Mouse (Mus musculus): ENCODE measurements at regions not wholly inside any gene's neighbourhood (a gene's known extent, or its start where the extent isn't known, plus 50 kb on each side); places are given as distances from the start of the nearest gene placed in this dataset.

DNA sequence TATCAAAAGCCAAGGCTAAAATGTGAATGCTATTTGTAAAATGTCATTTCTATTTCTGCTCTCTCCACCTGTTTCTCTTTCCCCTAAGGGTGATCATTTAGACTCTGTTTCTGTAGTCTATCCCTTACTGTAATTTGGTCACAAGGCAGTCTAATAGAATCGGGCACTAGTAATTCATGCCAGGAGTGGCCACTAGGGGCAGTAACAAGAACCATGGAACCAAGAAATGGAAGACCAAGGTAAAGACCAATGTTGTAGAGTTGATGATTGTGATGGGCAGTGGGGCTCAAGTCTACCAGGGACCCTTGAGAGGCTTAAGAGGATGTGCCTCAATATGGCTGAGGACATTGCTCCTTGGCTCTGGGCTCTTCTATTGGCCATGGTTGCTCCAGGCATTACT, 180.5 kb upstream of the Eif4g2 start:
- no peak overlapping the region for H3K27ac ChIP-seq (ENCODE audit: low read depth, low read length)
- H3K9me3 ChIP-seq (ENCODE audit: low read length), result no peaks in the 10 kb centered on the region
- ATAC-seq (ENCODE audit: low FRiP score), result no peak
- WGBS, result 71% methylated on average over 1 of the region's 1 CpGs
- peak; percentile 53 for TF ChIP-seq CTCF (IDR thresholded peaks at IDR 0.05)
- H3K4me2 ChIP-seq (ENCODE audit: low read depth, low read length, poor library complexity, severe bottlenecking), result no peak overlapping the region
- H3K36me3 ChIP-seq (ENCODE audit: insufficient read depth, low read length), result no peaks in the 10 kb centered on the region
- H3K4me3 ChIP-seq (ENCODE audit: low read depth, low read length), result no peak overlapping the region
- no peak for DNase-seq (ENCODE audit: low spot score)
- no peaks in the 10 kb centered on the region for H3K4me1 ChIP-seq (ENCODE audit: insufficient read depth, low read length)
- no peaks in the 10 kb centered on the region for H3K27me3 ChIP-seq (ENCODE audit: insufficient read depth, low read length)
- H3K9ac ChIP-seq (replicated peaks; ENCODE audit: low read length, poor library complexity, severe bottlenecking), result no peak overlapping the region

- H3K36me3 ChIP-seq (ENCODE audit: insufficient read depth, low read length), result no peaks in the 10 kb centered on the region
- no peak overlapping the region for H3K9ac ChIP-seq (replicated peaks; ENCODE audit: low read length, poor library complexity, severe bottlenecking)
- TF ChIP-seq CTCF (IDR thresholded peaks at IDR 0.05), result no peak
- no peak for ATAC-seq (ENCODE audit: low FRiP score)
- no peak overlapping the region for H3K4me2 ChIP-seq (ENCODE audit: low read depth, low read length, poor library complexity, severe bottlenecking)
- H3K4me1 ChIP-seq (ENCODE audit: insufficient read depth, low read length), result no peaks in the 10 kb centered on the region
- H3K27me3 ChIP-seq (ENCODE audit: insufficient read depth, low read length), result no peaks in the 10 kb centered on the region
- DNase-seq (ENCODE audit: low spot score), result peak; percentile 70
- 67% methylated on average over 11 of the region's 11 CpGs for WGBS
- H3K4me3 ChIP-seq (ENCODE audit: low read depth, low read length), result no peak overlapping the region
- H3K9me3 ChIP-seq (ENCODE audit: low read length), result no peaks in the 10 kb centered on the region
- no peak overlapping the region for H3K27ac ChIP-seq (ENCODE audit: low read depth, low read length)
These were observed 177.1 kb upstream of the Eif4g2 start for GRCm38 (mm10) chr7:111259630-111260574.

DNA sequence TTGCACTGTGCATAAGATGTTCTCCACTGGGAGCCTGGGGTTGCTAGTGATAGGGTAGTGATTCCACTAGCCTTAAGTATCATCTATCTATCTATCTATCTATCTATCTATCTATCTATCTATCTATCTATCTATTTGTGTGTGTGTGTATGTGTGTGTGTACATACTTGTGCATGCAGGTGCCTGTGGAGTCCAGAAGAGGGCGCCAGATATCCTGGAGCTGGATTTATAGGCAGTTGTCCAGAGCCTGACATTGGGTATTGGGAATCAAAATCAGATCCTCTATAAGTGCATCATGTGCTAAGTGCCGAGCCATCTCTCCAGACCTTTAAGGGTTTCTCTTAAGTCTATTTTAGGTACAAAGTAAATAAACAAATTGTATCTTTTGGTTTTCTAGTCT, 175.0 kb upstream of the Eif4g2 start:
- ATAC-seq (ENCODE audit: low FRiP score) (no peak), DNase-seq (ENCODE audit: low spot score) (no peak)
- Histone ChIP-seq H3K9ac (replicated peaks; ENCODE audit: low read length, poor library complexity, severe bottlenecking) (no peak overlapping the region), H3K36me3 (ENCODE audit: insufficient read depth, low read length) (no peaks in the 10 kb centered on the region), H3K9me3 (ENCODE audit: low read length) (no peaks in the 10 kb centered on the region), H3K4me1 (ENCODE audit: insufficient read depth, low read length) (no peaks in the 10 kb centered on the region), H3K27me3 (ENCODE audit: insufficient read depth, low read length) (no peaks in the 10 kb centered on the region), H3K4me2 (ENCODE audit: low read depth, low read length, poor library complexity, severe bottlenecking) (no peak overlapping the region), H3K27ac (ENCODE audit: low read depth, low read length) (no peak overlapping the region), H3K4me3 (ENCODE audit: low read depth, low read length) (no peak overlapping the region)
- TF ChIP-seq CTCF (IDR thresholded peaks at IDR 0.05), result peak; percentile 41
- WGBS, result 78% methylated on average over 2 of the region's 2 CpGs

DNA sequence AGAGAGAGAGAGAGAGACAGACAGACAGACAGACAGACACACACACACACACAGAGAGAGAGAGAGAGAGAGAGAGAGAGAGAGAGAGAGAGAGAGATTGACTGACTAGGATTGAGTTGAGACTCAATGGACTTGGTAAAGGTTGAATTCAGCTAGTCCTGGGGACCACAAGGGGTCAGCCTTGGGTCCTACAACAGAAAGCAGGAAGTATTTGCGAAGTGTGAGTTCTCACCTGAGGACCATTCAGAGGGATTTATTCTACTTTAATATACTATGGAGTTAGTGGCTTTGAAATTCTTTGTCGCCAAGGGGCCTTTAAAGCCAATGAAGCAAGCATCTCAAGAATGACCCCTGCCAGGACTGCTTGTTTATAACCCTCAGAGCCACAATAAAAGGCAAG, 173.4 kb upstream of the Eif4g2 start:
- no peaks in the 10 kb centered on the region for H3K36me3 ChIP-seq (ENCODE audit: insufficient read depth, low read length)
- ATAC-seq (ENCODE audit: low FRiP score) (no peak), DNase-seq (ENCODE audit: low spot score) (no peak)
- H3K27ac ChIP-seq (ENCODE audit: low read depth, low read length), result no peak overlapping the region
- H3K9me3 ChIP-seq (ENCODE audit: low read length), result no peaks in the 10 kb centered on the region
- TF ChIP-seq CTCF (IDR thresholded peaks at IDR 0.05), result peak; percentile 59
- no peaks in the 10 kb centered on the region for H3K27me3 ChIP-seq (ENCODE audit: insufficient read depth, low read length)
- no peak overlapping the region for H3K4me3 ChIP-seq (ENCODE audit: low read depth, low read length)
- 85% methylated on average over 2 of the region's 2 CpGs for WGBS
- no peak overlapping the region for H3K4me2 ChIP-seq (ENCODE audit: low read depth, low read length, poor library complexity, severe bottlenecking)
- no peaks in the 10 kb centered on the region for H3K4me1 ChIP-seq (ENCODE audit: insufficient read depth, low read length)
- no peak overlapping the region for H3K9ac ChIP-seq (replicated peaks; ENCODE audit: low read length, poor library complexity, severe bottlenecking)

GRCm38 (mm10) chr7:111249606-111250005, 166.8 kb upstream of the Eif4g2 start:
- peak; percentile 85 for TF ChIP-seq CTCF (IDR thresholded peaks at IDR 0.05)
- no peaks in the 10 kb centered on the region for H3K27me3 ChIP-seq (ENCODE audit: insufficient read depth, low read length)
- H3K4me3 ChIP-seq (ENCODE audit: low read depth, low read length), result no peak overlapping the region
- DNase-seq (ENCODE audit: low spot score), result peak; percentile 71
- H3K36me3 ChIP-seq (ENCODE audit: insufficient read depth, low read length), result no peaks in the 10 kb centered on the region
- ATAC-seq (ENCODE audit: low FRiP score), result no peak
- 41% methylated on average over 5 of the region's 5 CpGs for WGBS
- H3K27ac ChIP-seq (ENCODE audit: low read depth, low read length), result no peak overlapping the region
- H3K4me1 ChIP-seq (ENCODE audit: insufficient read depth, low read length), result no peaks in the 10 kb centered on the region
- no peaks in the 10 kb centered on the region for H3K9me3 ChIP-seq (ENCODE audit: low read length)
- no peak overlapping the region for H3K4me2 ChIP-seq (ENCODE audit: low read depth, low read length, poor library complexity, severe bottlenecking)
- H3K9ac ChIP-seq (replicated peaks; ENCODE audit: low read length, poor library complexity, severe bottlenecking), result no peak overlapping the region

DNA sequence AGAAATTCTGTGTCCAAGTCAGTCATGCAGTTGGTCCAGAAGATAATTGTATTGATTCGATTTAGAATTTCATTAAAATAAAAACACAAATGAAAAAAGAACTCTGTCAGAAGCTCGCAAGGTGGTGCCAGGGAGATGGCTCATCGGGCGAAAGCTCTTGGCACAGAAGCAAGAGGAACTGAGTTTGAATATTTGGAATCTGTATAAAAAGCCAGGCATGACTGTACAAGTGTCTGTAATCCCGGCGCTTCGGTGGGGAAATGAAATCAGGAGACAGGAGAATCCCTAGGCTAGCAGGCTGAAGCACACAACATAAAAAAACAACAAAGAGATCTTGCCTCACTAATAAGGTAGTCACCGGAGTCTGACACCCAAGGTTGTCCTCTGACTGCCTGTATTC, 162.7 kb upstream of the Eif4g2 start:
- WGBS, result 78% methylated on average over 8 of the region's 8 CpGs

More for the DNA sequence above, 162.7 kb upstream of the Eif4g2 start:
- no peak overlapping the region for H3K27ac ChIP-seq (ENCODE audit: low read depth, low read length)
- no peak for DNase-seq (ENCODE audit: low spot score)
- no peaks in the 10 kb centered on the region for H3K27me3 ChIP-seq (ENCODE audit: insufficient read depth, low read length)
- H3K4me3 ChIP-seq (ENCODE audit: low read depth, low read length), result no peak overlapping the region
- H3K4me1 ChIP-seq (ENCODE audit: insufficient read depth, low read length), result no peaks in the 10 kb centered on the region
- no peak for ATAC-seq (ENCODE audit: low FRiP score)
- no peaks in the 10 kb centered on the region for H3K36me3 ChIP-seq (ENCODE audit: insufficient read depth, low read length)
- no peak for TF ChIP-seq CTCF (IDR thresholded peaks at IDR 0.05)
- H3K4me2 ChIP-seq (ENCODE audit: low read depth, low read length, poor library complexity, severe bottlenecking), result no peak overlapping the region
- no peak overlapping the region for H3K9ac ChIP-seq (replicated peaks; ENCODE audit: low read length, poor library complexity, severe bottlenecking)
- no peaks in the 10 kb centered on the region for H3K9me3 ChIP-seq (ENCODE audit: low read length)
